Mouse (Mus musculus) kidney, postnatal 0 days (tissue): ENCODE measurements at regions not wholly inside any gene's neighbourhood (a gene's known extent, or its start where the extent isn't known, plus 50 kb on each side); places are given as distances from the start of the nearest gene placed in this dataset.
A peak's percentile ranks its signal among the peaks of the same experiment; 100 is the strongest.

ENCODE experiments used
- ATAC-seq: fragments of 200-750 bp; cut with Nextera tagmentation; replicated peaks from 2 replicates; pipeline ENCODE4 v1.8.0; 2017; ENCODE audit warnings: low read depth, moderate number of reproducible peaks, moderate TSS enrichment, moderate library complexity; ENCODE audit not compliant: low FRiP score
- DNase-seq: peaks from one replicate; pipeline ENCODE4 v3.0.0-alpha.2; 2016; ENCODE audit warnings: low spot score
- H3K27ac ChIP-seq: fragments of 300-500 bp; sonication (generic); 2 replicates; pipeline ENCODE4 v1.5.1; 2014; ENCODE audit warnings: mild to moderate bottlenecking
- H3K27me3 ChIP-seq: fragments of 300-500 bp; sonication (generic); 2 replicates; pipeline ENCODE4 v1.6.1; 2014; ENCODE audit warnings: low read length, mixed read lengths; ENCODE audit not compliant: insufficient read depth
- H3K36me3 ChIP-seq: fragments of 300-500 bp; sonication (generic); 2 replicates; pipeline ENCODE4 v1.6.1; 2014; ENCODE audit warnings: low read length, mixed read lengths; ENCODE audit not compliant: insufficient read depth
- H3K4me1 ChIP-seq: fragments of 300-500 bp; sonication (generic); replicated peaks from 2 replicates; pipeline ENCODE4 v1.6.1; 2014; ENCODE audit warnings: antibody characterized with exemption, low read length, mixed read lengths; ENCODE audit not compliant: insufficient read depth
- H3K4me2 ChIP-seq: fragments of 300-500 bp; sonication (generic); 2 replicates; pipeline ENCODE4 v1.6.1; 2014; ENCODE audit warnings: mild to moderate bottlenecking, low read length, moderate library complexity, mixed read lengths
- H3K4me3 ChIP-seq: fragments of 300-500 bp; sonication (generic); replicated peaks from 2 replicates; pipeline ENCODE4 v1.5.1; 2014; ENCODE audit warnings: low read depth, low read length
- H3K9ac ChIP-seq: fragments of 300-500 bp; sonication (generic); 2 replicates; pipeline ENCODE4 v1.6.1; 2014; ENCODE audit warnings: low read depth, low read length
- H3K9me3 ChIP-seq: fragments of 300-500 bp; sonication (generic); replicated peaks from 2 replicates; pipeline ENCODE4 v1.6.1; 2016; ENCODE audit warnings: low read length, inconsistent platforms, mixed read lengths
- CTCF ChIP-seq: IDR thresholded peaks from 2 replicates; pipeline ENCODE4 v1.5.1; 2016; ENCODE audit warnings: antibody characterized with exemption, low read depth, mild to moderate bottlenecking, moderate library complexity
- WGBS: fragments of 180-500 bp; shearing (Covaris S2); extraction: QIAGEN DNeasy Blood & Tissue Kit; methylation state at CpG from one replicate; pipeline ENCODE4 v1.1.7; 2014; 5-methylcytosine and 5-hydroxymethylcytosine counted together

DNA sequence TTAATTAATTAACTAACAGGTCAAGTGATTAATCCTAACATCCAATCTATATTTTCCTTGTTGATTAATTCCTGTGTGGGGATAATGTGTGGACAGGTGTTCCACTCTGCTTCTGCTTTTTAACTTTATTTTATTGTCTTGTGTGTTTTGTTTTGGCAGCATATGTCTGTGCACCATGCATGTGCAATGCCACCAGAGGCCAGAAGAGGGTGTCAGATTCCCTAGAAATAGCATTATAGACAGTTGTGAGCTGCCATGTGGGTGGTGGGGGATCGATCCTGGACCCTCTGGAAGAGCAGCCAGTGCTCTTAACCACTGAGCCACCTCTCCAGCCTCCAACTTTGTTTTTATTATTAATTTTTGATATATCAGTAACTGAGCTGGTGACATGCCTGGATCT lies 65.6 kb downstream of the En1 start:
- H3K27me3 ChIP-seq: no peaks in the 10 kb centered on the region
- no peaks in the 10 kb centered on the region for H3K9me3 ChIP-seq
- WGBS: 65% methylated on average over 1 of the region's 1 CpGs
- no peak overlapping the region for H3K4me2 ChIP-seq
- H3K4me3 ChIP-seq: no peak overlapping the region
- TF ChIP-seq CTCF: peak; percentile 38
- H3K27ac ChIP-seq: no peak overlapping the region
- no peak overlapping the region for H3K9ac ChIP-seq
- no peaks in the 10 kb centered on the region for H3K4me1 ChIP-seq
- no peak for DNase-seq
- no peak for ATAC-seq
- H3K36me3 ChIP-seq: no peaks in the 10 kb centered on the region

DNA sequence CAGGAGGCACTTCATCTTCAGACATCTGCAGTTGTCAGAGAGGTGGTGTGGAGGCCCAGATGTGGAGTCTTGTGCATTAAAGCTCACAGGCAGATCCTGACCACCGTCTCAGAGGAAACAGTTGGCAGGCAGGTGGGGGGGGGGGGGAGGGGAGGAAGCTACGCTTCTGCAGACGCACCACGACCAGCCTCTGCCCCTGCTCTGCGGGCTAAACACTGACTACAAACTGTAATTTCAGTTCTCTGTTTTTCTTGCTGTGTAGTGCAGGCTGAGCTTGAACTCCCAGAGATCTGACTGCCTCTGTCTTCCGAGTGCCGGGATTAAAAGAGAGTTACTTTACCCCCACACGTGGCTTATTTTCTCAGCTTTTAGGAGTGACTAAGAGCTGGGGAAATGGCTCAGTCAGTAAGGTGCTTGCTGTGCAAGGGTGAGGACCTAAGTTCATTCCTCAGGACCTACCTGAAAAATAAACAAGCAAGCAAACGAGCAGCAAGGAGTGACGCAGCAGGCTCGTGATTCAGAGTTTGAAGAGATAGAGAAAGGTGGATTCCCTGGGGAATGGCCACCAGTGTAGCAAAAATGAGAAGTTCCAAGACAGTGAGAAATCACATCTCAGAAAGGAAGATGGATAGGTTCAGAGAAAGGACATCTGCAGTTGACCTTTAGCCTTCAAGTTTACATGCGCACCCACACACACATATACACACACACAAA lies 81.5 kb downstream of the En1 start:
- Histone ChIP-seq H3K27ac (no peak overlapping the region), H3K27me3 (no peaks in the 10 kb centered on the region), H3K4me2 (no peak overlapping the region), H3K36me3 (no peaks in the 10 kb centered on the region), H3K9me3 (no peaks in the 10 kb centered on the region), H3K4me1 (no peaks in the 10 kb centered on the region), H3K4me3 (no peak overlapping the region), H3K9ac (no peak overlapping the region)
- no peak for TF ChIP-seq CTCF
- ATAC-seq (no peak), DNase-seq (no peak)
- 47% methylated on average over 12 of the region's 12 CpGs for WGBS

DNA sequence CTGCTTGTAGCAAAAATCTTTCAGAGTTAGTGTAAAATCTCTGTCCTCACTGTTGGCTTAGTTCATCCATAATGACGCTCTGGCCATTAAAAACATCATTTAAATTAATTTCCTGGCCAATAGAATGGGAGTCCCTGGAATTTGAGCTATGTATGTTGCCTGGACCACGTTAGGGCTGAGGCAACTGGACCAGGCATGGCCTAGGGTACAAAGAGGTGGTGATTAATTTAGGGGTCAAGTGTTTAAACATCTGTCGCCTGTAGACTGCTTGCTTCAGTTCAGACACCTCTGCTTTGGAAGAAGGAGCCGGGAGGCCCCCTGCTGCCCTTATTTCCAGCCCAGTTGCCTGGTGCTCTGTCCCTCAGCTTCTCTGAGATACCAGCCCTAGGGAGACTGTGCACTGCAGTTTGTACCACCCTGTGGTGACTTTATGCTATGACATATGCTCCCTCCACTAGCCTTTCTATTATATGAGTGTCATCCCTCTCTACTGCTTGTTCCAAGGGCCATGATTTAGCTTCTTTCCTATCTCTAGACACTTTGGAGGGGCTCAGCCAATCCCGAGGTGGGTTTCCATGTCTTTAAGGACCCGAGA lies 83.5 kb downstream of the En1 start:
- WGBS: 40% methylated on average over 6 of the region's 6 CpGs
- Histone ChIP-seq H3K9me3 (no peaks in the 10 kb centered on the region), H3K4me1 (no peaks in the 10 kb centered on the region), H3K4me2 (no peak overlapping the region), H3K36me3 (no peaks in the 10 kb centered on the region), H3K27ac (no peak overlapping the region), H3K9ac (no peak overlapping the region), H3K4me3 (no peak overlapping the region), H3K27me3 (no peaks in the 10 kb centered on the region)
- no peak; the same call in 1 of the 2 replicates for ATAC-seq
- TF ChIP-seq CTCF: peak; percentile 63
- DNase-seq: peak; percentile 36

GRCm38 (mm10) chr1:120691571-120691970 lies 89.4 kb downstream of the En1 start:
- H3K9ac ChIP-seq: no peak overlapping the region
- no peak for ATAC-seq
- no peak overlapping the region for H3K4me2 ChIP-seq
- no peaks in the 10 kb centered on the region for H3K9me3 ChIP-seq
- H3K4me3 ChIP-seq: no peak overlapping the region
- 79% methylated on average over 2 of the region's 2 CpGs for WGBS
- no peaks in the 10 kb centered on the region for H3K27me3 ChIP-seq
- TF ChIP-seq CTCF: no peak
- H3K4me1 ChIP-seq: no peaks in the 10 kb centered on the region
- no peak for DNase-seq
- H3K27ac ChIP-seq: no peak overlapping the region
- H3K36me3 ChIP-seq: no peaks in the 10 kb centered on the region

GRCm38 (mm10) chr1:120698189-120698588 lies 96.0 kb downstream of the En1 start:
- DNase-seq (no peak), ATAC-seq (no peak)
- no peaks in the 10 kb centered on the region for H3K36me3 ChIP-seq
- no peak for TF ChIP-seq CTCF
- no peak overlapping the region for H3K9ac ChIP-seq
- no peak overlapping the region for H3K27ac ChIP-seq
- H3K4me3 ChIP-seq: no peak overlapping the region
- 72% methylated on average over 4 of the region's 4 CpGs for WGBS
- H3K9me3 ChIP-seq: no peaks in the 10 kb centered on the region
- no peaks in the 10 kb centered on the region for H3K27me3 ChIP-seq
- H3K4me2 ChIP-seq: no peak overlapping the region
- H3K4me1 ChIP-seq: no peaks in the 10 kb centered on the region

GRCm38 (mm10) chr1:120704201-120704600 lies 102.0 kb downstream of the En1 start:
- Histone ChIP-seq H3K4me2 (no peak overlapping the region), H3K4me1 (no peaks in the 10 kb centered on the region), H3K9ac (no peak overlapping the region), H3K27ac (no peak overlapping the region), H3K36me3 (no peaks in the 10 kb centered on the region), H3K4me3 (no peak overlapping the region), H3K9me3 (no peaks in the 10 kb centered on the region), H3K27me3 (no peaks in the 10 kb centered on the region)
- no peak for ATAC-seq
- 80% methylated on average over 5 of the region's 5 CpGs for WGBS
- no peak for TF ChIP-seq CTCF
- DNase-seq: no peak
